Mouse (Mus musculus) embryo, embryonic 10 days (tissue): Measurements from ENCODE around the gene Chrm3.

Experiments used
- DNase-seq: peaks from one replicate; pipeline ENCODE4 v3.0.0-alpha.2; 2015; ENCODE audit warnings: low spot score

Chrm3 gene

DNA sequence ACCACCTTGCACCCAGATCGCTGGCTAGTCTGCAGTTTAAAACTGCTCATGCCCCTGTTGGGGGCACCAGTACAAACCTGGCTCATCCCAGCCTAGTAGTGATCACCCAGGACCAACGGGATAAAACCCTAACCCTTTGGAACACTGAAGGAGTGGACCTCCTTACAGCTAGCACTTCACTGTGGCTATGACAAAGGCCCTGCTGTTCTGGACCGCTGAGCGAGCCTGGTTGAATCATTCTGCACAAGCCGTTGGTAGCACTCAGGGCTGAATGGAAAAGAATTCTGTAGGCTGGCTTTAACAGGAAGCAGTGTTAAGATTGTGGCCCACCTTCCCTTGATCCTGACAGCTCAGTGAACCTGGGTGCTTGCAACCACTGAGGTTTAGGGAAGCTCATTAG is 470.2 kb downstream of the Chrm3 start:
- DNase-seq: no peak

- DNase-seq: no peak
Measured at GRCm38 (mm10) chr13:9889954-9890353, 470.7 kb downstream of the Chrm3 start.

GRCm38 (mm10) chr13:9888284-9888683 is 472.4 kb downstream of the Chrm3 start:
- DNase-seq: no peak

GRCm38 (mm10) chr13:9887261-9887660 is 473.4 kb downstream of the Chrm3 start:
- DNase-seq: no peak

- DNase-seq: no peak
Measured at GRCm38 (mm10) chr13:9886465-9887135, 474.0 kb downstream of the Chrm3 start.

- DNase-seq: peak; percentile 88
Measured at GRCm38 (mm10) chr13:9882362-9883282, 478.0 kb downstream of the Chrm3 start.

DNA sequence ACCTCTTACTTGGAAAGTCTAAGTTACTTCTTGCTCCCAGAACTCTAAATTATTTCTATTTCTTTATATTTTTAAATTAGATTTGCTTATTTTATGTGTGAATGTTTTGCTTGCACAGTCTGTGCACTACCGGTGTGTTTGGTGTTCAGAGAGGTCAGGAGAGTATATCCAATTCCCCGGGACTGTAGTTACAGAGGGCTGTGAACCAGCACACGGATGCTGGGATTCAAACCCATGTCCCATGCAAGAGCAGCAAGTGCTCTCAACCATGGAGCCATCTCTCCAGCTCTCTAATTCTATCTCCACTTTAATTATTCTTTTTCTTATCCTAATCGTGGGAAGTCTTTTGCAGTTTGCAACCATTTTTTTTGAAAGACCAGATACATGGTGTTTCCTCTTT is 478.7 kb downstream of the Chrm3 start:
- no peak for DNase-seq

DNA sequence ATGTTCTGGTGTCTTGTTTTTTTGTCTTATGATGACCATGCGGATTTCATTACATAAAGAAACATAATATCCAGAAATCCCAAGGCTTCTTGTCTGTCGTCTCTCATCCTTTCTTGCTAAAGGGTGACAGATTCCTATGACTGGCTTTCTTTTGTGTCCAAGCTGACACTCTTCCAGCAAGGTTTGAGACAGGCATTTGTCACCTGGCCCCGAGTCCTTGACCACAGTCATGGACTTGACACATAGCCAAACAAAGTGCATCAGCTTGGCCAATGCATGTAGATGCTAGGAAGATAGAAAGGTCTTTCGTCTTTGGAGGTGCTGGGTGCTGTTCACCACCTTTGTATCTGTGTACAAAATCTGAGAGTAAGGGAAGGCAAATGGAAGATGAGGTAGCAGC is 480.2 kb downstream of the Chrm3 start:
- DNase-seq: no peak

DNA sequence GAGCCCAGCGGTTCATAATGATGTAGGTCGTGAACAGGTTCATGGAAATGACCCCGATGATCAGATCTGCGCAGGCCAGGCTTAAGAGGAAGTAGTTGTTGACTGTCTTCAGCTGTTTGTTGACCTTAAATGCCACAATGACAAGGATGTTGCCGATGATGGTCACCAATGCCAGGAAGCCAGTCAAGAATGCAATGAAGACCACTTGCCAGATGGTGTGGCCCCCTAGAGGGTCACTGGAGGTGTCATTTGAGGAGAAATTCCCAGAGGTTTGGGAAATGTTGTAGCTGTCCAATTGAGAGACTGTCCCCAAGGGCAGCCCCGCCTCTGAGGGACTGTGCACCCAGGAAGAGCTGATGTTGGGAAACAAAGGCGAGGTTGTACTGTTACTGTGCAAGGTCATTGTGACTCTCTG is 482.0 kb downstream of the Chrm3 start:
- DNase-seq: peak; percentile 3

DNA sequence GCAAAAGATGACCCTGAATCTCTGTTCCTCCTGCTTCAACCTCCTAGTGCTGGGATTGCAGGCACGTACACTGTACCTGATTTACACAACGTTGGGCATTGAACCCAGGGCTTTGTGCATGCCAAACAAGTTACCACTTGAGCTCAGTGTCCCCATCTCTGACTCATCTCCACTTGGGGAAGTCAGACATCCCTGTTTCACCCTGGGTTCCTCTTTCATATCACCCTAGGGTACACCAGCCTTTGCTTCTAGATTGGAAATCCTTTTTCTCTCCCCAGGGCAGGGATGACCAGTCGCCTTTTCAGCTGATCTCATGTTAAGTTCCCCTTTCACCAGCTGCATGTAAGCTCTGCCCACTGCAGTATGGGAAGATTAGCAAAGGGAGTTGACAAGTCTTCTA is 487.3 kb downstream of the Chrm3 start:
- no peak for DNase-seq

GRCm38 (mm10) chr13:9866161-9866560 is 494.5 kb downstream of the Chrm3 start:
- no peak for DNase-seq

DNA sequence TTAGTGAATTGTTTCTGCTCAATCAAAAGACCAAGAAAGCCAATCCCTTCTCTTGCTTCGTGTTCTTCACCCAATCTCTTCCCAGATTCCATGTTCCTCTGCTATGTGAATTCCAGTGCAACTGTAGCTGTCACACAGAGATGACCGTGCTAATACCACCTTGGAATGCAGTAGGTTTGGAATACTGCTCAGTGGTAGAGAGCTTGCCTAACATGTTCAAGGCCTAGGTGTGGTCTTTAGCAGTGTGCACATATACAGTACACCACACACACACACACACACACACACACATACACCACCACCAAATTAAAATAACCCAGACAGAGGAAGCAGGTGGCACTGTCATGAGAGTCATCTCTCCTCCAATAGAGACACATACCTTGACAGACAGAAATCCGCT is 513.1 kb downstream of the Chrm3 start:
- no peak for DNase-seq

GRCm38 (mm10) chr13:9846543-9847434 is 513.9 kb downstream of the Chrm3 start:
- DNase-seq: peak; percentile 83

DNA sequence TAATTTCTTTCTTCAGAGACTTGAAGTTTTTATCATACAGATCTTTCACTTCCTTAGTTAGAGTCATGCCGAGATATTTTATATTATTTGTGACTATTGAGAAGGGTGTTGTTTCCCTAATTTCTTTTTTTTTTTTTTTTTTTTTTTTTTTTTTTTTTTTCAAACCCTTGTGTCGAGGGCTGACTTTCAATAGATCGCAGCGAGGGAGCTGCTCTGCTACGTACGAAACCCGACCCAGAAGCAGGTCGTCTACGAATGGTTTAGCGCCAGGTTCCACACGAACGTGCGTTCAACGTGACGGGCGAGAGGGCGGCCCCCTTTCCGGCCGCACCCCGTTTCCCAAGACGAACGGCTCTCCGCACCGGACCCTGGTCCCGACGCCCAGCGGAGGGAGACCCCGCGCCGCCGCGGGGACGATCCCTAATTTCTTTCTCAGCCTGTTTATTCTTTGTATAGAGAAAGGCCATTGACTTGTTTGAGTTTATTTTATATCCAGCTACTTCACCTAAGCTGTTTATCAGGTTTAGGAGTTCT is 526.4 kb downstream of the Chrm3 start:
- DNase-seq: peak; percentile 55

DNA sequence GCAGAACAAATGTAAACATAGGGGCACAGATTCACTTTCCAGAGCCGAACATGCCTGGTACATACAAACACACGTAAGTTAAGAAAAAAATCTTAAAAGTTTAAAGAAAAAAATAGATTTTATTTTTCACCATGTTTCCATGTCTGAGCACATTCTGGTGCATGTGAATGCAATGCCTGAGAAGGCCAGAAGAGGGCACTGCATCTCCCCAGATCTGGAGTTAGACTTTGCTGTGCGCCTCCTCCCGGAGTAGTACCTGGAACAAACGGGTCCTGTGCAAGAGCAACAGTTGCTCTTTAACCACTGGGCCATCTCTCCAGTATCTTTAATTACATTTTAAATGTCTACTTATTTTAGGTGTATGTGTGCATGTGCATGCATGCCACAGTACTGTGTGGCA is 534.4 kb downstream of the Chrm3 start:
- peak; percentile 13 for DNase-seq
